Mouse (Mus musculus): Measurements from ENCODE around the gene Kcne2.

Gene Kcne2

DNA sequence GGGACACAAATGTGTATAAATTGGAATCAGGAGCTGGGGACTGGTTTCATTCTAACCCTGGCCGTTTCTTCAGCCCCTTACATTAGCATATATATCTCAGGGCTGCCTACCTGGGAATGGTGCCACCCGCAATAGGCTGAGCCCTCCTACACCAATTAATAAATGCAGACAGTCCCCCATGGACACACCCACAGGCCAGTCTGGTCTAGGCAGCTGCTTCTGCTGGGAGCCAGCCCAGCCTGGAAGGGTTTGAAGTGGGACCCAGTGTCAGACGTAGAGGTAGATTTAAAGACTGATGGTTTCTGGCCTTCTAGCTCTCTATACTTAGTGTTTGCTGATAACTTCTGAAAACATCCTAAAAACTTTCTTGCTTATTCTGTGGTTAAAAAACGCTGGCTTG is 16.9 kb downstream of the Kcne2 start:
- DNase-seq (ENCODE audit: low read depth): no peak

DNA sequence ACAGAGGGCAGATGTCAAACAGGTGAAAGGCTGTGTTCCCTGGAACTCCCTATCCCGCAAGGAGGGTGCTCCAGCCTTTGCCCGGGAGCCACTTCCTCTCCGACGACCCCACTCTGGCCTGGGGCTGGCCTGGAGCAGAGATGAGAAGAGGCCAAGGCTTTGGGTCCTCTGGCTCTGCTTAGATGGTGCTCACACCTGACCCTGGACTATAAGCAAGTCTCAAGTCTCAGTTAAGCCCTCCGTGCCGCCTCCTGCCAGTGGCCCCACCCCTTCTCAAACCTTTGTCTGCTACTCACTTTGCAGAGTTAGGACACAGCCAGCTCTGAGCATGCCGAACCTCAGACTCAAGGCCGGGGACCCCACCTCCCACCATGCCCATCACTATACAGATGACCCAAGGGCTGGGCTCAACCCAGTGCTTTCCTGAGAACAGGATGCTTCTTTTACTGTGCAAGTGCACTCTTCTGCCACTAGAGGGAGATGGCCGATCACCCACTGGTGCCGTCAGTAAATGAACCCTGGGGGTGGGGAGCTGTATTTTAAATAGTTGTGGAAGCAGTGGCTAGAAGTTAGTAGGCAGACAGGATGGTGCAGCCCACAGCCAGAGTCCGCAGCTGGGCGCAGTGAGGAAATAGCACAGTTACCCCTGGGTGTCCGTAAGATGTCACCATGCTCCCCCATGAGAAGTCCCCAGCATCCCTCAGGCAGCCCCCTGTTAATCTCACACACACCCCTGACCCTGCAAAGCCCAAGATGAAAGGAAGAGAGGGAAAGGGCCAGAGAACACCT is 22.0 kb downstream of the Kcne2 start:
- peak; percentile 46 for DNase-seq (ENCODE audit: low read depth)

DNA sequence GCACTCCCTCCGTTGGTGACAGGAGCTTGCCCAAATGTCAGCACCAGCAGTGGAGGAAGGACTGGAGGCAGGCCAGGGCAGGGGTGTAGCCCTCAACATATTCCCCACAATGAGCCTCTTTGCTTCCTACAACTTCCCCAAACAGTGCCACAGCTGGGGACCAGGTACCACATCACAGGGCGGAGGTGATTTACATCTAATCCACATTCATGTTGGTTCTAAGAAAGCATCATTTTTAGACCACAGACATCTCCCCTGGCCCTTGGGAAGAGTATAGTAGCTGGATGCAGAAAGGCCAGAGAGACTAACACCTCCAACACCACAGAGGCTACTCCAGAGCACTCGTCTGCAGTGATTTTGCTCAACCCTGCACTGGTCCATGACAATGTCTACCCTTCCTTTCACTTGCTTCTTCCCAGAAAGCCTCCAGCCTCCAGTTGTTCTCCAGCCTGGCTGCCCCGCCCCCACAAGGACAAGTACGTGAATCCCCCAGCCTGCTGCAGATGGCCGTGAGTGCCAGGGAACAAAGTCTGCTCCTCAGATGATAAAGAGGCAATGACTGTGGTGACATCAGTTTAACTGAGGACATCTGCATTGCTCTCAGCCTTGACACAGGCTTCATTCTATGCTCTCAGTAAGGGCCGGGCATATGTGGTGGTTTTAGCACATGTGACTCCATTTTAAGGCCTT is 24.0 kb downstream of the Kcne2 start:
- no peak for DNase-seq (ENCODE audit: low read depth)

DNA sequence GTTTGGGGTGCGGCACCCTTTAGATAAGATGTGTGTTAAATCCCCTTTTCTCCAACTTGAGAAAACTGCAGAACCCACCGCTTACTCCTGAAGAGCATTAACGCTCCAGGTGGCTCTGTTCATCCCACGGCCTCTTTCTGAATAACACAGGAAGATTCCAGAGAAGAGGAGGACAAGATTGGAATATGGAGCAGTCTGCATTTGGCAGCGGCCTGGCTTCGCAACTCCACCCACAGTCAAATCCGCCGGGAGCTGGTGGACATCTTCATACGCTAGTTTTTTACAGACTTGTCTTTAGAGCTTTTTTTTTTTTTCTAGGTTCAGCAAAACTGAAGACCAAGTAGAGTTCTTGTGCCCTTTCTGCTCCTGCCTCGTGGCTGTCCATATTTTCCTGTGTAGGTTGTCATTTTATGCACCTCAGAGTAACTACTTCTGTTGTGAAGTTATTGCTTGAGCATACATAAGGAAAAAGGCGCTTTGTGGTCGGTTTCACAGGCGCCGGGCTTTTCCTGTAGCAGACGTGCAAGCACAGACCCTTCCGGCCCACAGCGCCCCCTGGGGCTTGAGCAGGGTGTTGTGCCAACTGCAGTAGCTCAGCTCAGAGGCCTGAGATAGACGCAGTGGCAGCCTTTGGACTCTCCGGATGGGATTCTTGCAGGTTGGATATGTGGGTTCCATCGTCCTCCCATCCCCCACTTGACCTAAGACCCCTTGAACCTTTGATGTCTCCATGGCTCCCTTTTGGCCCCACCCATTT is 27.3 kb downstream of the Kcne2 start:
- peak; percentile 63 for DNase-seq (ENCODE audit: low read depth)

DNA sequence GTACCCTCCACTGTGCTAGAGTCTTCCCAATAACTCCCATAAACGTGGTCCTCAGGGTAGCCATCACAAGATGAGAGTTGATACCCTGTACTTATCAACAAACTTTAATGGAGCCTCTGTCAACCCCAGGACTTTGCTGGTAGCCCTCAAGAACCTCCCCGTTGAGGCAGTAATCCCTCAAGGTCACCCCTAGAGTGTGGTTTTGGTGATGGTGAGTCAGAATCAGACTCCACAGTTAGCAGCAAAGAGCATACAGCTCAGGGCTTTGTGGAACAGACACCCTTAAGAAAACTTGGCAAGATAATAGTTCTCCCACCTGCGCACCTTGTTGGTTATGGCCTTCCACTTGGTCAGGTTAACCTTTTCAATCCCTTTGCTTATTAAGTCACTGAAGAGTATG is 28.2 kb downstream of the Kcne2 start:
- no peak for DNase-seq (ENCODE audit: low read depth)

DNA sequence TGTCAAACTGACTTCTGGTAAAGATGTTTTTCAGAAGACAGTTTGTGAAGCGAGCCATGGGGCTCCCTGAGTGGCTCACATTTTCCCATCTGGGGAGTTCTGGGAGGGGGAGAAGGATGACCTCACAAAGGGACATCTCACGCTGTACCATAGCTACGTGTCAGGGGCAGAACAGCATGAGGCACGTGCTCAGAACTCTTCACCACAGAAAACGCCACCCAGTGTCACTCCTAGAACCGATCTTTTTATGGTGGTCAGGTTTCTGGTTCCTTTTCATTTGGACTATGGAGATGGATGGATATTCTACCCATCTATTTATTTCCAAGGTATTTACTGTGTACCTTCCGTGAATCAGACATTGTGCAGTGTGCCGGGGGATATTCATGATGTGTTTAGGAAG is 29.2 kb downstream of the Kcne2 start, which contains the start of gene Fam243:
Gene Fam243, minus strand, starts transcription at position 101 of the 400 bp plus-strand sequence.
- DNase-seq (ENCODE audit: low read depth): no peak

DNA sequence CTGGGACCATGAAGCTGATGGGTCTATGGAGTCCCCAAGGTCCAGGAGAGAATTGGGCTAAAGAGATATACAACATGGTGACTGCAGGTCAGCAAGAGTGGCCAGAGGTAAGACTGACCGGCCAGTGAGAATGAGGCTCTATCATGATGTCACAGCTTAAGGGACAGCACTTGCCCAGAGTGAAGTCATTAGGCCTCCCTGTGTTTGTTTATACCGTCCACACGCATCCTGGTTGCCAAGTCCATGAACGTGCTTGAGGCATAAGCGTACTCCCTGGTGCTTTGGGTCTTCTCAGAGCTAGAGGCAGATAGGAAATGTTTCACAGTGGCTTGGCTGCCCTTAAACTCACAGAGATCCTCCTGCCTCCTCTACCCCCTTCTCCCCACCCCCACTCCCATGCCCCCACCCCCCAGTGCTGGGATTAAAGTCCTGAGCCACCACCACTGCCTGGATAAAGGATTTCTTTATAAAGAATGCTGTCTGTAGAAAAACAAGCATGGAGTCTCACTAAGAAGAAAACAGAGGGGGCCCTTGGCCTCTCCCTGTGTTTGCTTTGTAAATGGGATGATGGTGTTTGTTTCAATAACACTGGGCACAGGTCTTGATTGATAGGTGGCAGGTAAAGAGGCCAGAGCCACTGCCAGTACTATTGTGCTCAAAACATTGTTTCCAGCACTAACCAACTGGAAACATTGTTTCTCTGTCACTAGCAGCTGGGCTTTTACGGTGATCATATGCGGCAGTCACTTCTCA is 32.3 kb downstream of the Kcne2 start:
- no peak for DNase-seq (ENCODE audit: low read depth)

DNA sequence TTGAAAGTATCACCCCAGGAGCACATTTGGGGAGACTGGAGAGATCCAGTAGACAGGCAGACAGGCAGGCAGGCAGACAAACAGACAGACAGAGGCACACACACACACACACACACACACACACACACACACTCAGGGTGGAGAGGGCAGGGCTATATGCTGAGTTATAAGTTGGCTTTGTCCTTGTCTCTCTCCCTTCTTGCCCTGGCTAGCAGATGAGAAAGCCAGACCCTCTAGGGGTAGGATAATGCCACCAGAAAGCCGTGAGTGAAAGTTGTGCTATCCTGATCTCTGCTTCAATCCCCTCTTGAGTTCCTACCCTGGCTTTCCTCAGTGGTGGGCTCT is 32.8 kb downstream of the Kcne2 start:
- no peak for DNase-seq (ENCODE audit: low read depth)

DNA sequence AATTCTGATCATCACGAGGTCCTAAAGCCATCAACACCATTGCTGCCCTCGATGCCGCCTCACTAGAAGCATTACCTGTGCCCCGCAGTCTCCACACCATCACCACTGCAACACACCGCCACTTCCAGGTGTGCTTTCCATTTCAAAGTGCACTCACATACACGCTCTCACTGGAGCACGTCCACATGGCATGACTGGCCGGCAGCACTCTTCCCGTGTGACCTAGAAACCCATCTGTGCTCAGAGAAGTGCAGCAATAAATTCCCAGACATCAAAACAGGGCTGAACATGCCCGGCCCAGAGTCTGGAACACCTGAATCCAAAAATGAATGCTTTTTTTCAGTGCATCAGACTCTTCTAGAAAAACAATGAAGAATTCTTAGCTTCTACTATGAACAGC is 35.7 kb downstream of the Kcne2 start:
- no peak for DNase-seq (ENCODE audit: low read depth)

DNA sequence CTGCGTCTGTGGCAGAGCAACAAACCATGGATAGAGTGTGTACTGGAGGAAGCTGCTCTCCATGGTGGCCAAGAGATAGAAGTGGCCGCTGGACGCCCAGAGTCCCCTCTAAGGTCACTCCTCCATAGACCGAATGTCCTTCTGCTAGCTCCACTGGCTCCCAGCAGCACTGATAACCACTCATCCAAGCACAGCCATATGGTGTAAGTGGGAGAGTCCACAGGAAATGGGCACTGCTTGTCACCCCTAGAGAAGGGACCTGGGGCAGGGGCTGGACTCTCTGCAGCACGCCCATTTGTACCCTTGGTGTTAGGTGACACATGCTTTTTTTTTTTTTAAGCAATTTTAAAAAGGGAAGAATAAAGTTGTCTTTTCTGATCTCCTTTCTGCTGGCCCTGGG is 38.8 kb downstream of the Kcne2 start:
- DNase-seq (ENCODE audit: low read depth): no peak

DNA sequence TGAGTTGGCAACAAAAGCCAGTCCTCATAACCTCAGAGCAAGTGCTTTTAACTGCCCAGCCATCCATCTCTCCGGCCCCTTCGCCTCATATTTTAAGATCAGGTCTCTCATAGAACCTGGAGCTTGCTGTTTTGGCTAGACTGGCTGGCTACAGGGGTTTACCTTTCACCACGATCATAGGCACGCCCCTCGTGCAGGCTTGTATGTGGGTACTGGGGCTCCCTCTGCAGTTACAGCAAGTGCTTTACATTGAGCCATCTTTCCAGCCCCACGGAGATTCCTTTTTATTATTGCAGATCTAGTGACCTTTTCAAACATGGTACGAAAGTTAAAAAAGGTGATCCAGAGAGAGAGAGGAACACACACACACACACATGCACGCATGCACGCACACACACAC is 42.4 kb downstream of the Kcne2 start:
- DNase-seq (ENCODE audit: low read depth): no peak

DNA sequence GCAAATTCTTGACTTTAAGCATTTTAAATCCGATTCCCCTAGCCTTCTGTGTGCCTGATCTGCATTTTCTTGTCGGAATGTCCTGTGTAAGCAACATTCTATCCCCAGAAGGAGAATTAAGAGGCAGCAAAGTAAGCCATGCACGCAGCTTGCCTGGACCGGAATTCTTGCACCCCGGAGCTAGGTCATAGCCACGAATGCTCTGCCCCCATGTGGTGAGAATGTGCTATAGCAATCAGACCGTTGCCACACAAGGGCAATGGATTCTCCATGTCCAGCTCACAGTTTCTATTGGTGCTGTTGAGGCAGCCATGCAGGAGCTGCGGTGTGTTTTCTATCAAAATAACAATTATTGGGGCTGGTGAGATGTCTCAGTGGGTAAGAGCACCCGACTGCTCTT is 44.1 kb downstream of the Kcne2 start:
- DNase-seq (ENCODE audit: low read depth): peak; percentile 64

DNA sequence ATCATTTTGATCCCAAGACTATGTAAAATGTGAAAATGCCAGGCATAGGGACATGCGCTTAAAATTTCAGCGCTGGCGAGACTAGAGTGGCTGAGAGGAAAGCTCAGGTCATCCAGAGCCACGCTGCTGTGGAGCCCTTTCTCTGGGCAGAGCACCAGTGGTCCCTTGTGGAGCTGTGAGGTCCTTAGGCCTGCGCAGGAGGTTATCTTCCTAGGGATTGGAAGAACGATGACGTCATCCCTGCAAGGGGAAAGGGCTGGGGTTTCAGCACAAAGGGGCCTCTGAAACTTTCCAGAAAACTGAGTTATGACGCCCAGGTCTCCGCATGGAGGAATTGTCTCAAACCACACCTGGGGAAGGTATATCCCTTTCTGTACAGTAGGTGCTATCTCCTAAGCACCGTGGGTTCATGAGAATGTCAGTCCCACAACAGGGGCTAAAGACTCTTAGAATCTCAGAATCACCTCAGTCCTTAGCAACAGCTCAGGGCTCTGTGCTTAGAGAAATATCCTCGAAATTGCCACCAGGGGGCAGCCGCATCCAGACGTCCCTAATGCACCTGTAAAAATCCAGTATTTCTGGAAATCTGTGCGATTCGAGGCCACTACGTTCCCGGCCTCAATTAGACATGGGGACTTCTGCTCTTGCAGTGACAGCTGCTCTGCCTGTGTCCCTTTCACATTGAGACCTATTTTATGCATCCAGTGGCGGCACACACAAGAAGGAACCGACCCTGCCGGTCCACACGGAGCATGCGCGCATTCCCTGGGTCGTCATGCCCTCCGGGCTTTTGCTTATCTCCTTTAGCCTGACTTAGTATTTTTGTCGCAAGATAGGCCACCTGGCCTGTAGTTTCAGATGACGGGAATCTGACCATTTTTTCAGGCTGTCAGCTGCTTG is 48.7 kb downstream of the Kcne2 start:
- peak; percentile 61 for DNase-seq (ENCODE audit: low read depth)

DNA sequence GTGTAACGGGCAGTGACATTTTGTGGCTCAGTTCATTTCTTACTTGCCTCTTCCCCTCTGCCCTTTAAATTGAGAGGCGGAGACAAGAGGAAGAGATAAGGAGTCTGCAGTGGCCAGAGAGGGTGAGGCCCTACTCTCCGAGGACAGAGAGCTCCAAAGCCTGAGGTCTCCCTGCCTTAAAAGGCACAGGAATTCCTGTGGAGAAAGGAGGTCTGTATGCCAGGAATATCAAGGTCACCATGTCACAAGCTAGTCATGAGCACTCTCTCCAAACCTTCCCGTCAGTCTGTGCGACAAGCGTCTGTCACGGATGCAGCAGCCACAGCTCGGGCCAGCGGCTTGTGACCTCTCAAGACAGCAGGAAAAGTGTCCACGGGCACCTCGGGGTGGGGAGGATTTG is 53.0 kb downstream of the Kcne2 start:
- no peak for DNase-seq (ENCODE audit: low read depth)

DNA sequence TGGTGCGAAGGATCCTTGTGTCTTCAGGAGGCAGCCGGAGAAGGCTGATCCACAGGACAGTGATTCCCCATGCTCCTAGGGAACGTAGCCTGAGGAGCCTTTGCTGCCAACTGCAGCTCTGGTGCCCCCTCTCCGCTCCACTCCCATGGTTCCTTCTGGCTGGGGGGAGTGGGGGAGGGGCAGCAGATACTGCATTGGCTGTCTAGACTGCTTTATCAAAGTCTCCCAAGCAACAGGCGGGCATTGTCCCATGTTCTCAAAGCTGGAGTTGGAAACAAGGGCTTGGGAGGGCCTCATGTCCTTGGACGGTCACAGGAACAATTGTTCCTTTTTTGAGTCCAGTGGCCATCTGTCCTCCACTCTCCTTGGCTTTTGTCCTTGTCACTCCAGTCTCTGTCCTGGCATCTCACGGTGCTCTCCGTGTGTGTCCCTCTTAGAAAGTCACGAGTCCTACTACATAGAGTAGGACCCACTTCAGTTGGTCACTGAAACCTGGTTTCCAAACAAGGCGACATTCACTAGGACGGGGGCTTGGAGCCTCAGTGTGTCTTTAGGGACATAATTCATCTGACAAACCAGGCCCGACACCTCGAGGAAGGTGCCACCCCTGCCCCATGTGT is 54.2 kb downstream of the Kcne2 start:
- no peak for DNase-seq (ENCODE audit: low read depth)
